Mouse (Mus musculus) heart, adult 2 months (tissue): ENCODE measurements around the gene Lypla2. TPM values are rescaled to one million over a fixed set of nuclear protein-coding genes. Genes with fewer than 3 reads are reported as not detected.
"Not testable (repeated sequence)": the region's sequence is repeated elsewhere in the genome, so short reads cannot be mapped to it uniquely, and the experiment has no call there.

ENCODE experiments used
- DNase-seq, 2 experiments: peaks; one replicate each; pipeline ENCODE4 v3.0.0; 2021
- H3K27ac ChIP-seq: fragments of 200-600 bp; 2 replicates; pipeline ENCODE4 v1.8.1; 2022
- H3K27me3 ChIP-seq: fragments of 200-500 bp; 2 replicates; pipeline ENCODE4 v1.6.1; 2012; ENCODE audit warnings: mild to moderate bottlenecking, low read length, inconsistent platforms, mixed read lengths; ENCODE audit not compliant: control insufficient read depth, insufficient read depth
- H3K36me3 ChIP-seq: fragments of 200-500 bp; 2 replicates; pipeline ENCODE4 v1.6.1; 2012; ENCODE audit warnings: low read length, inconsistent platforms; ENCODE audit not compliant: control insufficient read depth, insufficient read depth
- H3K4me1 ChIP-seq: fragments of 200-500 bp; 2 replicates; pipeline ENCODE4 v1.6.1; 2011; ENCODE audit warnings: low read length; ENCODE audit not compliant: control insufficient read depth, insufficient read depth
- H3K4me3 ChIP-seq: fragments of 200-600 bp; 2 replicates; pipeline ENCODE4 v1.8.1; 2022
- H3K79me2 ChIP-seq: fragments of 200-500 bp; replicated peaks from 2 replicates; pipeline ENCODE4 v1.6.1; 2012; ENCODE audit warnings: mild to moderate bottlenecking, inconsistent platforms, low read length, moderate library complexity, mixed read lengths; ENCODE audit not compliant: control insufficient read depth, insufficient read depth
- H3K9ac ChIP-seq: fragments of 200-500 bp; 2 replicates; pipeline ENCODE4 v1.6.1; 2012; ENCODE audit warnings: low read depth, mild to moderate bottlenecking, control low read depth, inconsistent platforms, low read length, mixed read lengths
- CTCF ChIP-seq: fragments of 200-600 bp; IDR thresholded peaks from 2 replicates; pipeline ENCODE4 v1.8.1; 2022; ENCODE audit warnings: antibody characterized with exemption, mild to moderate bottlenecking, moderate library complexity
- EP300 ChIP-seq: fragments of 200-500 bp; IDR thresholded peaks from 2 replicates; pipeline ENCODE4 v1.6.1; 2011; ENCODE audit warnings: low read depth, low read length, control low read depth; ENCODE audit not compliant: insufficient read depth
- POLR2A ChIP-seq: fragments of 200-500 bp; IDR thresholded peaks from 2 replicates; pipeline ENCODE4 v1.6.1; 2011; ENCODE audit warnings: mild to moderate bottlenecking, low read depth, low read length, control low read depth; ENCODE audit not compliant: insufficient read depth
- WGBS: fragments of 180-500 bp; shearing (Covaris S2); methylation state at CpG from one replicate; pipeline ENCODE4 v1.1.7; 2018; 5-methylcytosine and 5-hydroxymethylcytosine counted together
- intact Hi-C: fragments of 180-260 bp; cut with DNase I; formaldehyde crosslinking; loops from one replicate; pipeline ENCODE4 v1.15.1; 2025
- polyA plus RNA-seq: library from polyadenylated mRNA; depleted of rRNA; stranded (reverse); fragments of >200 nt; gene quantifications from 2 replicates; pipeline ENCODE4 v1.2.3, GENCODE M21; 2012
- total RNA-seq, 2 experiments: library from RNA; stranded (reverse); gene quantifications; 2 replicates each; pipeline ENCODE4 v1.2.3; 2021

The Lypla2 gene
- total and polyA plus RNA-seq, 3 experiments: 35.9 to 52.2 (median 37.1) TPM

DNA sequence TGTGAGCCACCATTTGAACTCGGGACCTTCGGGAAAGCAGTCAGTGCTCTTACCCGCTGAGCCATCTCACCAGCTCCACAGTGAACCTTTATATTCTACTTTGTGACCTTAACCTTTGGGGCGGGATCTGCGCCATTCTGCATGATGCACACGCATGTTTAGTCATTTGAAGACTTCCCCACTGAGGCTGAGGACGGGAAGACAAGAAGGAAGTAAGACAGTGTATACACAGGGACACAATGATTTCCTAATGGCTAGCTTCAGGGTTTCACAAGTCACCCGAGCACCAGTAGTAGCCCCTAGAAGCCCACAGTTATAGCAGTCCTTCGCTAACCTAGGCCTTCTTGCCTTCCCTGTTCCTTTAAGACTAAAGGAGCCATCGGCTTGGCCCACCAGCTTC is 26.7 kb downstream of the Lypla2 start:
- Histone ChIP-seq H3K27ac (peak overlapping the region; percentile 90), H3K9ac (peak overlapping the region; percentile 41), H3K4me3 (peak overlapping the region; percentile 97; the same call in 1 of the 2 replicates), H3K27me3 (no peaks in the 10 kb centered on the region), H3K4me1 (peaks cover 17% of the 10 kb centered on the region), H3K79me2 (peaks cover 3% of the 10 kb centered on the region; the same call in 1 of the 2 replicates), H3K36me3 (no peaks in the 10 kb centered on the region)
- intact Hi-C loops: loop anchor here (2.0 kb wide), 1 partner anchor 25 kb away; the partner anchor contains the start of gene Fuca1
- no peak for DNase-seq
- TF ChIP-seq CTCF: no peak
- TF ChIP-seq EP300: no peak
- no peak for TF ChIP-seq POLR2A
- WGBS: 72% methylated on average over 10 of the region's 10 CpGs

DNA sequence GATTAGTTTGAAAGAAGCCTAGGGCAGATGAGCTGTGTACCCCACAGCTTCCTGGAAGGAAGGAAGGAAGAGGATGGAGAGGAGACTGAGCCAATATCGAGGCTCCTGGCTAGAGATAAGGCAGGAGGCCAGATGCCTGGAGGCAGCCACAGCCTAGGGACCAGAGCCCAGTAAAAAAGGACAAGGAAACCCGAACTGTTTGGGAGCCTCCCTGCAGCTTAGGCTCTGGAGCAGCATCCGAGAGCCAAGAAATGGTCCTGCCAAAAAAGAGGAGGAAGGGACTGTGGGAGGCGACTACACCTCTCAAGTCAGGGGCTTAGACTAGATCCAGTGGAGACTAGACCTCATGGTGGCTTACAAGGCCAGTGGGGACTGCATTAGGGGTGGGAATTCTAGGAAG is 29.0 kb downstream of the Lypla2 start:
- H3K4me1 ChIP-seq: peaks cover 7% of the 10 kb centered on the region
- peak; percentile 47 for DNase-seq

DNA sequence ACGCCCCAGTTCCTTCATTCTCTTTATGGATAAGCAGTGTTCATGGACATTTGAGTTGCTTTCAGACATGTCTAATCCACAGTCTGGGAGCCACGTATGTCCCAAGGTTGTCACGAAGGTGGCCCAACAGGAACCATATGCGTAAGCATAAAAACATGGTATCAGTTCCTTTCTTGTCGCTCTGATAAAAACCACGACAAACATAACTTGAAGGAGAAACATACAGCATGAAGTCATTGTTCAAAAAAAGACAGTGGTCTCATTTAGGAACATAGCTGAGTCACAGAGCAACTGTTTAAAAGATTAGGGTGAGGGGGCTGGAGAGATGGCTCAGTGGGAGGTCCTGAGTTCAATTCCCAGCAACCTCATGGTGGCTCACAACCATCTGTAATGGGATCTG is 30.2 kb downstream of the Lypla2 start:
- TF ChIP-seq CTCF (no peak), POLR2A (no peak), EP300 (no peak)
- H3K4me3 ChIP-seq: no peak overlapping the region
- H3K9ac ChIP-seq: no peak overlapping the region
- H3K27ac ChIP-seq: no peak overlapping the region
- H3K4me1 ChIP-seq: peaks cover 7% of the 10 kb centered on the region; the same call in 1 of the 2 replicates
- 47% methylated on average over 6 of the region's 6 CpGs for WGBS
- H3K27me3 ChIP-seq: no peaks in the 10 kb centered on the region
- DNase-seq: no peak
- H3K36me3 ChIP-seq: no peaks in the 10 kb centered on the region
- no peaks in the 10 kb centered on the region for H3K79me2 ChIP-seq
- intact Hi-C loops: loop anchor here (5.0 kb wide), 1 partner anchor 140 kb away; no protein-coding TSS in a partner anchor

More for the DNA sequence above, 29.0 kb downstream of the Lypla2 start:
- Histone ChIP-seq H3K4me3 (no peak overlapping the region), H3K36me3 (no peaks in the 10 kb centered on the region), H3K9ac (no peak overlapping the region), H3K27ac (peak overlapping the region; percentile 55), H3K27me3 (no peaks in the 10 kb centered on the region), H3K79me2 (no peaks in the 10 kb centered on the region)
- WGBS: 27% methylated on average over 4 of the region's 4 CpGs
- intact Hi-C loops: loop anchor here (5.0 kb wide), 1 partner anchor 141 kb away; no protein-coding TSS in a partner anchor
- TF ChIP-seq POLR2A: no peak
- no peak for TF ChIP-seq EP300
- TF ChIP-seq CTCF: no peak

DNA sequence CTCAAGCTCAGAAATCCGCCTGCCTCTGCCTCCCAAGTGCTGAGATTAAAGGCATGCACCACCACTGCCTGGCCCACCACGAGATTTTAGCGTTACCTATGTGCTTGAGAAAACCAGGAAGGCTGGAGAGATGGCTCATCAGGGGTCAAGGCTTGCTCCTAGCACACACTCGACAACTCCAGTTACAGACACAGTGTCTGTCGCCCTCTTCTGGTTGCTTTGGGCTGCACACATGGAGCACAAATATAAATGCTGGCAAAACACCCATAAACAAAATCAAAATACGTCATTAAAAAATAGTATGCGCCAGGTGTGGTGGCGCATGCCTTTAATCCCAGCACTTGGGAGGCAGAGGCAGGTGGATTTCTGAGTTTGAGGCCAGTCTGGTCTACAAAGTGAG is 31.4 kb downstream of the Lypla2 start:
- not testable (repeated sequence) for H3K9ac ChIP-seq, H3K36me3 ChIP-seq, H3K27me3 ChIP-seq, DNase-seq, H3K27ac ChIP-seq, H3K79me2 ChIP-seq, H3K4me1 ChIP-seq, H3K4me3 ChIP-seq
- peak; percentile 61 for TF ChIP-seq CTCF
- intact Hi-C loops: loop anchor here (5.0 kb wide), 1 partner anchor 139 kb away; no protein-coding TSS in a partner anchor
- 88% methylated on average over 8 of the region's 8 CpGs for WGBS

DNA sequence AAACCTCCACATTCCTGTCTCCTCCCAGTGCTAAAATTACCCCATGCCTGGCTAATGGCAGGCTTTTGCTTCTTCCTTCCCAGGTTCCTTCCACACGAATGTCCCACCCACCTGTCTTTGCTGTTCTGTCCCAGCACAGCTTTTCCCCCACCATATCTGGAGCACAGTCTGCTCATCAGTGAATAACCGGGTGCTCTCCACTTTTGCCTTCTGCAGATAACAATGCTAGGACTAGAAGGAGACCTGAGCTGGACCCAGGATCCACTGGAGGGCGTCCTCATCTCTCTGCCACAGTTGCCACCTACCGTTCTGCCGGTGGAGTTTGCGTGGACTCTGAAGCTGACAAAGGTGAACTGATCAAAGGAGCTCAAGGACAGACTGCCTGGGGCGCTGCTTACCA is 33.6 kb downstream of the Lypla2 start:
- H3K4me1 ChIP-seq: peaks cover 2% of the 10 kb centered on the region; the same call in 1 of the 2 replicates
- no peak for DNase-seq
- H3K36me3 ChIP-seq: no peaks in the 10 kb centered on the region
- no peaks in the 10 kb centered on the region for H3K27me3 ChIP-seq
- no peak overlapping the region for H3K27ac ChIP-seq
- no peak overlapping the region for H3K4me3 ChIP-seq
- H3K9ac ChIP-seq: no peak overlapping the region
- H3K79me2 ChIP-seq: no peaks in the 10 kb centered on the region
- intact Hi-C loops: no loop called here
- 85% methylated on average over 7 of the region's 7 CpGs for WGBS
- TF ChIP-seq POLR2A (no peak), EP300 (no peak), CTCF (no peak)

DNA sequence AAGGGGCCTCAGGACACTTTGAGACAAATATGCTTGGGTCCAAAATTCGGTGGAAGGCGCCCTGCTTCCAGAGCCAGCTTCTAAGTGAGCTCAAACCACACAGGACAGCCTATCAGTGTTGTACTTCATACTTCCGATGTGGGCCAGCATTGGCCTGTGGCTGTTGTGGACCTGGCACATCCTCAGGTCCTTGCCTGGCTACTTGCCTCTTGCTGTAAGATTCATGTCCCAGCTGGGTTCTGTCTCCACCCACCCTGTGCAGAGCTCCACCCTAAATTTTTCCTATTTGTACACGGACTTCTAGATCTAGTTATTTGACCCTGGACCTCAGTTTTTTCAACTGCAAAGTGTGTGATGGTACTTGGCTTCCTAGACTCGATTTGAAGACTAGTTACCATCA is 36.9 kb downstream of the Lypla2 start:
- peak; percentile 51 to 52 for DNase-seq
- Histone ChIP-seq H3K27ac (peak overlapping the region; percentile 9; the same call in 1 of the 2 replicates), H3K36me3 (no peaks in the 10 kb centered on the region), H3K4me3 (no peak overlapping the region), H3K4me1 (no peaks in the 10 kb centered on the region; the same call in 1 of the 2 replicates), H3K9ac (no peak overlapping the region), H3K27me3 (no peaks in the 10 kb centered on the region), H3K79me2 (no peaks in the 10 kb centered on the region)
- intact Hi-C loops: no loop called here
- TF ChIP-seq POLR2A: no peak
- no peak for TF ChIP-seq CTCF
- TF ChIP-seq EP300: no peak
- WGBS: 41% methylated on average over 5 of the region's 5 CpGs
